Mouse (Mus musculus) neural tube, postnatal 0 days (tissue): Measurements from ENCODE around the gene Nutm1. TPM values are rescaled to one million over a fixed set of nuclear protein-coding genes. Genes with fewer than 3 reads are reported as not detected.

Experiments used
- polyA plus RNA-seq: library from polyadenylated mRNA; unstranded; fragments of >200 nt; fragmentation: Nextera tagmentation; extraction: Ambion mirVana; gene quantifications from 2 replicates; pipeline ENCODE4 v1.2.1, GENCODE M21; 2015

The Nutm1 gene
- 0.06 and 0.10 TPM in 2 replicates for polyA plus RNA-seq

GRCm38 (mm10) chr2:112259241-112259962, at the start of gene Nutm1:
Nutm1 (minus strand) TSS chr2:112259291.

DNA sequence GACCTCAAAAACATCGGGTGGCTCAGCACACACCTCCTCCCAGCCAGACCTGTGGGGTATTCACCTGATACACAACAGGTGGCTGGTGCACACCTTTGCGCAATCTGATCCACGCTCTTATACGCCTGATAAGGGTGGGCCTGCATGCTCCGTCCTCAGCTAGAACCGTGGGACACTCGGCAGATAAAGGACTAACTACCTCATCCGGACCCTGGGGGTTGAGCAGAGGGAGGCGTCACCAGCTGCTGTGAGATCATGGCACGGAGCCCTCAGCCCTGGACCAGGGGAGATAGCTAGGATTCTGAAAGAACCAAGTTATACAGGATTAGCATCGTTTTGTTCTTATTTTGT, 7.1 kb upstream of the Nutm1 start, which contains the start of gene Gm21985:
Gm21985 (plus strand) TSS at position 73 of the 351 bp plus-strand sequence.

DNA sequence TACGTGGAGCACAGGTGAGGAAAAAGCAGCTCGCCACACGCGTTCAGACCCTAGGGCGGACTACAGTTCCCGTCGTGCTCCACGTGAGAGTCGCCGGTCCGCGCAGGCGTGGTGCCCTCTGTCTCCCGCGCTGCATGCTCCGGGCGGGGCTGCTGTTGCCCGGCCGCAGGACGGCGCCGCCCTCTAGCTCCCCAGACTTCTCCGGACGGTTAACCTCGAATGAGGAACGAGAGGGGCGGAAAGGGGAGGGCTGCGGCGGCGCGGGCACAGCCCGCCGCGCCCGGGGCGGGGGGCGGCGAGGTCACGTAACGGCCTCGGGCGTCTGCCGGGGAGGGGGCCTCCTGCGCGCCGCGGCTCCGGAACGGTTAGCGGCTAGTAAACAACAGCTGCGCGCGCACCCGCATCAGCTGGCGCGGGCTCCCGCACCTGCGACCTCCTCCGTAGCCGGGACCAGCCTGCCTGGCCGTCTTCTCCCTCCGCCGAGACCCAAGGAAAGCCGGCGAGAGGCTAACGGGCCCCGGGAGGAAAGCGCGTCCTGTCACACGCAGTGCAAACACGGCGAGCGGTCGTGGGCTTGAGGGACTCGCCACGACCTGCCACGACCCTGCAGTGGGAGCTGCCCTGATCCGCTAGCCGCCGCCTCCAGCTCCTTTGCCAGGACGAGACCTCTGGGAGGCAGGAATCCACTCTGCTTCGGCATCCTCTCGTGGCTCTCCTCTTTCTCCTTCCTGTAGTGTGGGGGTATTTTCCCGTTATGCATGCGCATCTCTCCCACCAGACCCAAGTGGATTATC, 6.6 kb upstream of the Nutm1 start, which contains the start of gene Slc12a6:
Slc12a6 (plus strand) TSS at position 378 of the 794 bp plus-strand sequence.

GRCm38 (mm10) chr2:112261748-112262653, 2.9 kb upstream of the Nutm1 start, which contains the start of gene Nop10:
Nop10 (plus strand) TSS chr2:112261926.

GRCm38 (mm10) chr2:112239212-112239934, 19.7 kb downstream of the Nutm1 start, which contains the start of gene Lpcat4:
Lpcat4 (plus strand) TSS chr2:112239468.

Other genes starting within 250 kb of the Nutm1 start
- not detected in 2 replicates for gene Olfr1310, start 246.6 kb downstream of the Nutm1 start, polyA plus RNA-seq
- gene Olfr1311, start 234.9 kb downstream of the Nutm1 start, polyA plus RNA-seq: not detected in 2 replicates
- not detected in 2 replicates for gene Olfr1312, start 209.1 kb downstream of the Nutm1 start, polyA plus RNA-seq
- not detected in 2 replicates for gene Olfr1313, start 181.4 kb downstream of the Nutm1 start, polyA plus RNA-seq
- gene Olfr1314, start 162.5 kb downstream of the Nutm1 start, polyA plus RNA-seq: not detected in 2 replicates
- not detected in 2 replicates for gene Olfr1315-ps1, start 143.9 kb downstream of the Nutm1 start, polyA plus RNA-seq
- not detected in 2 replicates for gene Olfr1316, start 124.3 kb downstream of the Nutm1 start, polyA plus RNA-seq
- gene Olfr1317, start 119.0 kb downstream of the Nutm1 start, polyA plus RNA-seq: not detected in 2 replicates
- 0.04 TPM in 1 of 2 replicates, not detected in the other for gene Olfr1318, start 105.1 kb downstream of the Nutm1 start, polyA plus RNA-seq
- gene Lpcat4, start 19.8 kb downstream of the Nutm1 start, polyA plus RNA-seq: 30.5 and 31.2 TPM in 2 replicates
- gene Nop10, start 2.6 kb upstream of the Nutm1 start, polyA plus RNA-seq: 192 and 212 TPM in 2 replicates
- gene Slc12a6, start 6.5 kb upstream of the Nutm1 start, polyA plus RNA-seq: 12.4 and 14.3 TPM in 2 replicates
- gene Gm21985, start 7.0 kb upstream of the Nutm1 start, polyA plus RNA-seq: not detected in 2 replicates
- 283 and 285 TPM in 2 replicates for gene Emc4, start 108.7 kb upstream of the Nutm1 start, polyA plus RNA-seq
- 21.4 and 22.9 TPM in 2 replicates for gene Katnbl1, start 119.9 kb upstream of the Nutm1 start, polyA plus RNA-seq
- gene Emc7, start 195.7 kb upstream of the Nutm1 start, polyA plus RNA-seq: 39.1 and 42.8 TPM in 2 replicates
- 2.1 and 2.3 TPM in 2 replicates for gene Chrm5, start 221.5 kb upstream of the Nutm1 start, polyA plus RNA-seq
- 4.8 and 5.2 TPM in 2 replicates for gene Aven, start 233.7 kb upstream of the Nutm1 start, polyA plus RNA-seq